Mouse (Mus musculus): ENCODE measurements around the gene Gstt1.

DNA sequence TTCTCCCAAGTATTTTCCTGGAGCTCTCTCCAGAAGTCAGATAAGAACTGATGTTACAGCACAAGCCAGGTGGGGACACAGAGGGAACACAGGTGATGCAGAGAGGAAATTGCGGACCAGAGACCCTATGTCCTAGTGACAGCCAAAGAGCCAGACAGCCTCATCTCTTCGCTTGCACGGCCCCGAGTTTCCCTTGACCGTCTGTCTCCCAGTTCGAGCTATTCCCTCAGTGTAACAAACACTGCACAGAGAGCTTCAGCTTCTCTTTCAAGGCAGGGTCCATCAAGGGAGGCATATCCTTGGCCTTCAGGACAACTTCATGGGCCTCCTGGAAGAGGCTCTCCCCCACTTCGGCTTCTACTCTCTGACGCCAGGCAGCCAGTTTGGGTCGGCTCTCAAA, 23.8 kb downstream of the Gstt1 start:
- TF ChIP-seq CTCF (IDR thresholded peaks at IDR 0.05; ENCODE audit: borderline replicate concordance, control insufficient read depth, extremely low read depth, insufficient read depth, low read length, poor library complexity), result no peak
- TF ChIP-seq POLR2A (IDR thresholded peaks at IDR 0.05; ENCODE audit: control insufficient read depth, extremely low read depth, insufficient read depth, low read length, poor library complexity), result no peak
